Mouse (Mus musculus): ENCODE results near the gene Gm38393. TPM values are rescaled to one million over a fixed set of nuclear protein-coding genes. Genes with fewer than 3 reads are reported as not detected.

Gm38393 gene
- total and polyA plus RNA-seq, 3 experiments: 0.11 TPM; not detected in 2

- H3K79me2 ChIP-seq (ENCODE audit: control insufficient read depth, insufficient read depth, low read length, poor library complexity): no peaks in the 10 kb centered on the region
- H3K36me3 ChIP-seq (ENCODE audit: control insufficient read depth in 1 of 2, insufficient read depth in 2 of 2, low read length in 2 of 2): no peaks in the 10 kb centered on the region
- no peak overlapping the region for H3K9ac ChIP-seq (ENCODE audit: control insufficient read depth, low read depth, low read length, poor library complexity, severe bottlenecking)
- H3K4me1 ChIP-seq (ENCODE audit: control insufficient read depth in 1 of 2, insufficient read depth in 2 of 2, low read length in 2 of 2): no peaks in the 10 kb centered on the region
- TF ChIP-seq POLR2AphosphoS2 (IDR thresholded peaks at IDR 0.05; ENCODE audit: low read length) (no peak), EP300 (IDR thresholded peaks at IDR 0.05; ENCODE audit: low read depth in 1 of 2, low read length in 2 of 2) (no peak), MYC (IDR thresholded peaks at IDR 0.05; ENCODE audit: low read depth, low read length) (no peak), ZC3H11A (IDR thresholded peaks at IDR 0.05; ENCODE audit: low read depth, low read length) (no peak), E2F4 (IDR thresholded peaks at IDR 0.05; ENCODE audit: borderline replicate concordance, low read depth, low read length) (no peak), RAD21 (IDR thresholded peaks at IDR 0.05; ENCODE audit: low read depth, low read length) (no peak), TCF12 (IDR thresholded peaks at IDR 0.05; ENCODE audit: low read depth, low read length) (no peak), HCFC1 (IDR thresholded peaks at IDR 0.05; ENCODE audit: low read depth, low read length) (no peak), TBP (IDR thresholded peaks at IDR 0.05; ENCODE audit: low read depth, low read length) (no peak), BHLHE40 (IDR thresholded peaks at IDR 0.05; ENCODE audit: borderline replicate concordance, low read depth, low read length) (no peak), POLR2AphosphoS5 (IDR thresholded peaks at IDR 0.05; ENCODE audit: borderline replicate concordance, low read depth, low read length) (no peak), GATA1 (IDR thresholded peaks at IDR 0.05; ENCODE audit: low read depth, low read length) (no peak)
- DNase-seq (ENCODE audit: low read depth, low spot score): no peak
- H3K9me3 ChIP-seq (replicated peaks; ENCODE audit: insufficient read depth, low read length): no peaks in the 10 kb centered on the region
- no peak overlapping the region for H3K4me3 ChIP-seq (ENCODE audit: control insufficient read depth in 1 of 2, insufficient read depth in 1 of 2, low read depth in 2 of 2, low read length in 2 of 2)
- H3K27me3 ChIP-seq (ENCODE audit: control insufficient read depth in 1 of 2, insufficient read depth in 2 of 2, low read length in 2 of 2): no peaks in the 10 kb centered on the region
- H3K27ac ChIP-seq (ENCODE audit: control insufficient read depth, low read depth, low read length): no peak overlapping the region
Measured at GRCm38 (mm10) chr7:59978646-59979045, 26.2 kb downstream of the Gm38393 start.

Other genes starting within 250 kb of the Gm38393 start
- not detected in 2 replicates for gene Snurf, start within 50 bp of the Gm38393 start, total RNA-seq (2012; rRNA removed)
- not detected for gene Snurf, start within 50 bp of the Gm38393 start, polyA plus RNA-seq (2012; ENCODE audit: insufficient read depth in 1 of 2, insufficient read length in 2 of 2, low read depth in 1 of 2, low replicate concordance in 2 of 2, missing spikeins in 1 of 2)
- gene Snrpn, start 135.2 kb upstream of the Gm38393 start, total RNA-seq (2012; rRNA removed): not detected in 2 replicates
- gene Snrpn, start 135.2 kb upstream of the Gm38393 start, polyA plus RNA-seq (2012; ENCODE audit: insufficient read depth in 1 of 2, insufficient read length in 2 of 2, low read depth in 1 of 2, low replicate concordance in 2 of 2, missing spikeins in 1 of 2): not detected

All from MEL (cell line).